Mouse (Mus musculus): ENCODE results near the gene Gps2. TPM values are rescaled to one million over a fixed set of nuclear protein-coding genes. Genes with fewer than 3 reads are reported as not detected.

Gps2 gene
- total and polyA plus RNA-seq, 2 experiments from 2014 or later, result 44.4 to 64.9 TPM

GRCm38 (mm10) chr11:69964650-69965270 lies 51.1 kb downstream of the Gps2 start, which contains the start of gene Cldn7:
TSS of gene Cldn7 (plus strand) at chr11:69964779.
- ATAC-seq (no peak), DNase-seq (no peak)
- no peaks in the 10 kb centered on the region for H3K9me3 ChIP-seq (ENCODE audit: low read length)
- H3K27ac ChIP-seq (ENCODE audit: low read depth, low read length), result no peak within 1 kb of the TSS
- 0 out of 2 replicates have a peak, but pooled peaks cover 3% of the 10 kb centered on the region for H3K4me1 ChIP-seq (ENCODE audit: insufficient read depth)
- H3K27me3 ChIP-seq (ENCODE audit: insufficient read depth, low read length), result peaks cover 49% of the 10 kb centered on the region
- no peak within 1 kb of the TSS for H3K9ac ChIP-seq
- H3K4me2 ChIP-seq (ENCODE audit: low read depth), result no peak within 1 kb of the TSS
- H3K4me3 ChIP-seq (ENCODE audit: low read depth, low read length), result 0 out of 2 replicates have a peak within 1 kb of the TSS, but pooled peaks have one; percentile 3
- no peak for TF ChIP-seq CTCF (IDR thresholded peaks at IDR 0.05; ENCODE audit: low read depth)
- peaks cover 18% of the 10 kb centered on the region for H3K36me3 ChIP-seq (ENCODE audit: insufficient read depth)
- 9% methylated on average over 24 of the region's 24 CpGs for WGBS

- 0 out of 2 replicates have a peak overlapping the region, but pooled peaks have one; percentile 3 for H3K4me3 ChIP-seq (ENCODE audit: low read depth, low read length)
- no peak overlapping the region for H3K9ac ChIP-seq
- no peak for TF ChIP-seq CTCF (IDR thresholded peaks at IDR 0.05; ENCODE audit: low read depth)
- no peaks in the 10 kb centered on the region for H3K9me3 ChIP-seq (ENCODE audit: low read length)
- H3K4me2 ChIP-seq (ENCODE audit: low read depth), result no peak overlapping the region
- WGBS, result 3% methylated on average over 49 of the region's 49 CpGs
- H3K27me3 ChIP-seq (ENCODE audit: insufficient read depth, low read length), result peaks cover 49% of the 10 kb centered on the region
- peaks cover 25% of the 10 kb centered on the region for H3K36me3 ChIP-seq (ENCODE audit: insufficient read depth)
- H3K27ac ChIP-seq (ENCODE audit: low read depth, low read length), result no peak overlapping the region
- H3K4me1 ChIP-seq (ENCODE audit: insufficient read depth), result 0 out of 2 replicates have a peak, but pooled peaks cover 3% of the 10 kb centered on the region
- ATAC-seq (no peak), DNase-seq (no peak)
Measured at GRCm38 (mm10) chr11:69965271-69966005, 51.8 kb downstream of the Gps2 start.

Small RNA genes lying within 50 kb of the gene (microRNA-seq; reads per million reads assigned to microRNA genes)
- gene Mir6924, result 0 to 0.39 reads per million in 2 experiments

Other genes starting within 250 kb of the Gps2 start
Only the 30 nearest of the 39 such genes appear.
- 11.1 and 20.5 TPM in 2 replicates for gene Polr2a, start 155.3 kb upstream of the Gps2 start, total RNA-seq (2014; rRNA removed)
- gene Polr2a, start 155.3 kb upstream of the Gps2 start, polyA plus RNA-seq (2015; fragmentation: Nextera tagmentation; extraction: Ambion mirVana), result 9.1 and 10.0 TPM in 2 replicates
- not detected in 2 replicates for gene Slc35g3, start 151.9 kb upstream of the Gps2 start, total RNA-seq (2014; rRNA removed)
- 0.21 TPM in 1 of 2 replicates, not detected in the other for gene Slc35g3, start 151.9 kb upstream of the Gps2 start, polyA plus RNA-seq (2015; fragmentation: Nextera tagmentation; extraction: Ambion mirVana)
- gene Zbtb4, start 148.0 kb upstream of the Gps2 start, total RNA-seq (2014; rRNA removed), result 20.3 and 22.9 TPM in 2 replicates
- 2.1 and 2.7 TPM in 2 replicates for gene Zbtb4, start 148.0 kb upstream of the Gps2 start, polyA plus RNA-seq (2015; fragmentation: Nextera tagmentation; extraction: Ambion mirVana)
- 0.33 and 3.8 TPM in 2 replicates for gene Chrnb1, start 117.9 kb upstream of the Gps2 start, total RNA-seq (2014; rRNA removed)
- gene Chrnb1, start 117.9 kb upstream of the Gps2 start, polyA plus RNA-seq (2015; fragmentation: Nextera tagmentation; extraction: Ambion mirVana), result 0.69 and 1.2 TPM in 2 replicates
- 10.1 and 15.9 TPM in 2 replicates for gene Fgf11, start 112.0 kb upstream of the Gps2 start, total RNA-seq (2014; rRNA removed)
- 1.6 and 3.1 TPM in 2 replicates for gene Fgf11, start 112.0 kb upstream of the Gps2 start, polyA plus RNA-seq (2015; fragmentation: Nextera tagmentation; extraction: Ambion mirVana)
- gene Tmem102, start 108.3 kb upstream of the Gps2 start, total RNA-seq (2014; rRNA removed), result 0.23 and 0.76 TPM in 2 replicates
- 0.74 and 1.2 TPM in 2 replicates for gene Tmem102, start 108.3 kb upstream of the Gps2 start, polyA plus RNA-seq (2015; fragmentation: Nextera tagmentation; extraction: Ambion mirVana)
- not detected in 2 replicates for gene Gm39566, start 98.6 kb upstream of the Gps2 start, total RNA-seq (2014; rRNA removed)
- not detected in 2 replicates for gene Gm39566, start 98.6 kb upstream of the Gps2 start, polyA plus RNA-seq (2015; fragmentation: Nextera tagmentation; extraction: Ambion mirVana)
- not detected in 2 replicates for gene Spem2, start 95.4 kb upstream of the Gps2 start, total RNA-seq (2014; rRNA removed)
- not detected in 2 replicates for gene Spem2, start 95.4 kb upstream of the Gps2 start, polyA plus RNA-seq (2015; fragmentation: Nextera tagmentation; extraction: Ambion mirVana)
- 0.38 and 0.62 TPM in 2 replicates for gene Spem1, start 91.7 kb upstream of the Gps2 start, total RNA-seq (2014; rRNA removed)
- gene Spem1, start 91.7 kb upstream of the Gps2 start, polyA plus RNA-seq (2015; fragmentation: Nextera tagmentation; extraction: Ambion mirVana), result 0.23 and 0.50 TPM in 2 replicates
- 82.2 and 104 TPM in 2 replicates for gene Nlgn2, start 76.1 kb upstream of the Gps2 start, total RNA-seq (2014; rRNA removed)
- gene Nlgn2, start 76.1 kb upstream of the Gps2 start, polyA plus RNA-seq (2015; fragmentation: Nextera tagmentation; extraction: Ambion mirVana), result 13.0 and 18.2 TPM in 2 replicates
- gene Tmem256, start 75.4 kb upstream of the Gps2 start, total RNA-seq (2014; rRNA removed), result 117 and 189 TPM in 2 replicates
- 350 and 422 TPM in 2 replicates for gene Tmem256, start 75.4 kb upstream of the Gps2 start, polyA plus RNA-seq (2015; fragmentation: Nextera tagmentation; extraction: Ambion mirVana)
- 26.6 and 30.6 TPM in 2 replicates for gene Plscr3, start 67.5 kb upstream of the Gps2 start, total RNA-seq (2014; rRNA removed)
- gene Plscr3, start 67.5 kb upstream of the Gps2 start, polyA plus RNA-seq (2015; fragmentation: Nextera tagmentation; extraction: Ambion mirVana), result 36.2 and 38.2 TPM in 2 replicates
- not detected in 2 replicates for gene Tnk1, start 55.2 kb upstream of the Gps2 start, total RNA-seq (2014; rRNA removed)
- gene Tnk1, start 55.2 kb upstream of the Gps2 start, polyA plus RNA-seq (2015; fragmentation: Nextera tagmentation; extraction: Ambion mirVana), result 0.10 and 0.23 TPM in 2 replicates
- gene Tmem95, start 35.9 kb upstream of the Gps2 start, total RNA-seq (2014; rRNA removed), result not detected in 2 replicates
- gene Tmem95, start 35.9 kb upstream of the Gps2 start, polyA plus RNA-seq (2015; fragmentation: Nextera tagmentation; extraction: Ambion mirVana), result not detected in 2 replicates
- 1.0 and 1.3 TPM in 2 replicates for gene Kctd11, start 32.5 kb upstream of the Gps2 start, total RNA-seq (2014; rRNA removed)
- 0.58 and 0.88 TPM in 2 replicates for gene Kctd11, start 32.5 kb upstream of the Gps2 start, polyA plus RNA-seq (2015; fragmentation: Nextera tagmentation; extraction: Ambion mirVana)
- 0.90 TPM in 1 of 2 replicates, not detected in the other for gene Acap1, start 18.3 kb upstream of the Gps2 start, total RNA-seq (2014; rRNA removed)
- gene Acap1, start 18.3 kb upstream of the Gps2 start, polyA plus RNA-seq (2015; fragmentation: Nextera tagmentation; extraction: Ambion mirVana), result 0.26 and 0.48 TPM in 2 replicates
- 9.2 and 10.5 TPM in 2 replicates for gene 2810408A11Rik, start 12.9 kb upstream of the Gps2 start, total RNA-seq (2014; rRNA removed)
- gene 2810408A11Rik, start 12.9 kb upstream of the Gps2 start, polyA plus RNA-seq (2015; fragmentation: Nextera tagmentation; extraction: Ambion mirVana), result 10.6 and 11.4 TPM in 2 replicates
- gene Neurl4, start 12.8 kb upstream of the Gps2 start, total RNA-seq (2014; rRNA removed), result 97.4 and 155 TPM in 2 replicates
- 15.6 and 18.2 TPM in 2 replicates for gene Neurl4, start 12.8 kb upstream of the Gps2 start, polyA plus RNA-seq (2015; fragmentation: Nextera tagmentation; extraction: Ambion mirVana)
- 489 and 520 TPM in 2 replicates for gene Eif5a, start 8.1 kb downstream of the Gps2 start, total RNA-seq (2014; rRNA removed)
- 1,306 and 1,372 TPM in 2 replicates for gene Eif5a, start 8.1 kb downstream of the Gps2 start, polyA plus RNA-seq (2015; fragmentation: Nextera tagmentation; extraction: Ambion mirVana)
- 7.8 and 22.8 TPM in 2 replicates for gene Ybx2, start 21.9 kb downstream of the Gps2 start, total RNA-seq (2014; rRNA removed)
- 1.5 and 2.5 TPM in 2 replicates for gene Ybx2, start 21.9 kb downstream of the Gps2 start, polyA plus RNA-seq (2015; fragmentation: Nextera tagmentation; extraction: Ambion mirVana)
- gene Slc2a4, start 34.3 kb downstream of the Gps2 start, total RNA-seq (2014; rRNA removed), result 4.1 and 7.8 TPM in 2 replicates
- 3.5 and 3.9 TPM in 2 replicates for gene Slc2a4, start 34.3 kb downstream of the Gps2 start, polyA plus RNA-seq (2015; fragmentation: Nextera tagmentation; extraction: Ambion mirVana)
- not detected in 2 replicates for gene Cldn7, start 50.9 kb downstream of the Gps2 start, total RNA-seq (2014; rRNA removed)
- 0.34 and 0.42 TPM in 2 replicates for gene Cldn7, start 50.9 kb downstream of the Gps2 start, polyA plus RNA-seq (2015; fragmentation: Nextera tagmentation; extraction: Ambion mirVana)
- gene Ctdnep1, start 67.3 kb downstream of the Gps2 start, total RNA-seq (2014; rRNA removed), result 29.7 and 41.4 TPM in 2 replicates
- 21.2 and 23.2 TPM in 2 replicates for gene Ctdnep1, start 67.3 kb downstream of the Gps2 start, polyA plus RNA-seq (2015; fragmentation: Nextera tagmentation; extraction: Ambion mirVana)
- gene Elp5, start 68.6 kb downstream of the Gps2 start, total RNA-seq (2014; rRNA removed), result 115 and 124 TPM in 2 replicates
- 187 and 198 TPM in 2 replicates for gene Elp5, start 68.6 kb downstream of the Gps2 start, polyA plus RNA-seq (2015; fragmentation: Nextera tagmentation; extraction: Ambion mirVana)
- 246 and 261 TPM in 2 replicates for gene Gabarap, start 77.3 kb downstream of the Gps2 start, total RNA-seq (2014; rRNA removed)
- 574 and 668 TPM in 2 replicates for gene Gabarap, start 77.3 kb downstream of the Gps2 start, polyA plus RNA-seq (2015; fragmentation: Nextera tagmentation; extraction: Ambion mirVana)
- 47.6 and 52.7 TPM in 2 replicates for gene Phf23, start 81.9 kb downstream of the Gps2 start, total RNA-seq (2014; rRNA removed)
- 48.0 and 49.7 TPM in 2 replicates for gene Phf23, start 81.9 kb downstream of the Gps2 start, polyA plus RNA-seq (2015; fragmentation: Nextera tagmentation; extraction: Ambion mirVana)
- 31.9 and 43.9 TPM in 2 replicates for gene Dvl2, start 86.7 kb downstream of the Gps2 start, total RNA-seq (2014; rRNA removed)
- 12.7 and 15.7 TPM in 2 replicates for gene Dvl2, start 86.7 kb downstream of the Gps2 start, polyA plus RNA-seq (2015; fragmentation: Nextera tagmentation; extraction: Ambion mirVana)
- gene Acadvl, start 101.5 kb downstream of the Gps2 start, total RNA-seq (2014; rRNA removed), result 45.1 and 47.7 TPM in 2 replicates
- 47.9 and 51.5 TPM in 2 replicates for gene Acadvl, start 101.5 kb downstream of the Gps2 start, polyA plus RNA-seq (2015; fragmentation: Nextera tagmentation; extraction: Ambion mirVana)
- gene Dlg4, start 103.1 kb downstream of the Gps2 start, total RNA-seq (2014; rRNA removed), result 214 and 230 TPM in 2 replicates
- 12.1 and 14.3 TPM in 2 replicates for gene Dlg4, start 103.1 kb downstream of the Gps2 start, polyA plus RNA-seq (2015; fragmentation: Nextera tagmentation; extraction: Ambion mirVana)
- 3.0 and 5.4 TPM in 2 replicates for gene Asgr1, start 140.2 kb downstream of the Gps2 start, total RNA-seq (2014; rRNA removed)
- gene Asgr1, start 140.2 kb downstream of the Gps2 start, polyA plus RNA-seq (2015; fragmentation: Nextera tagmentation; extraction: Ambion mirVana), result 4.3 and 4.5 TPM in 2 replicates

All from forebrain, postnatal 0 days (tissue).